Mouse (Mus musculus): Measurements from ENCODE around the gene 2010300C02Rik. TPM values are rescaled to one million over a fixed set of nuclear protein-coding genes. Genes with fewer than 3 reads are reported as not detected.

2010300C02Rik gene
- total RNA-seq, 2 experiments from 2014 or later: 2.9 TPM

DNA sequence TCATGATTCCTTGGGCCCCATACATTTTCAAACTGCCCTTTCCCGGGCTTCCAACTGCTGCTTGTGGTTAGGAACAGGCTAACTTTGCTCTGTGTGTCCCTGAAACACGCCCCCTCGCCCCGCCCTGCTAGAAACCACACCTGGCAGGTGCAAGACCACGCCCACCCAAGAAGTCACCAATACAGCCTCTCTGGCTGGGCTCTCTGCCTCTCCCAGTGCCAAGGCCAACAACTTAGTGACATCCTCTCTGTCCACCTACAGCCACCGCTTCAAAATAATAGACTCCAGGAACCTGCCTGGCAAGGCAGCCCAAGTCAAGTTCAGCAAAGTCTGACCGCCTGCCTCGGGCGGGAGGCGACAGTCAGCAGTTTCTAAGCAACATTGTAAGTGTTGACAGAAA is 53.3 kb downstream of the 2010300C02Rik start:
- no peak for DNase-seq

DNA sequence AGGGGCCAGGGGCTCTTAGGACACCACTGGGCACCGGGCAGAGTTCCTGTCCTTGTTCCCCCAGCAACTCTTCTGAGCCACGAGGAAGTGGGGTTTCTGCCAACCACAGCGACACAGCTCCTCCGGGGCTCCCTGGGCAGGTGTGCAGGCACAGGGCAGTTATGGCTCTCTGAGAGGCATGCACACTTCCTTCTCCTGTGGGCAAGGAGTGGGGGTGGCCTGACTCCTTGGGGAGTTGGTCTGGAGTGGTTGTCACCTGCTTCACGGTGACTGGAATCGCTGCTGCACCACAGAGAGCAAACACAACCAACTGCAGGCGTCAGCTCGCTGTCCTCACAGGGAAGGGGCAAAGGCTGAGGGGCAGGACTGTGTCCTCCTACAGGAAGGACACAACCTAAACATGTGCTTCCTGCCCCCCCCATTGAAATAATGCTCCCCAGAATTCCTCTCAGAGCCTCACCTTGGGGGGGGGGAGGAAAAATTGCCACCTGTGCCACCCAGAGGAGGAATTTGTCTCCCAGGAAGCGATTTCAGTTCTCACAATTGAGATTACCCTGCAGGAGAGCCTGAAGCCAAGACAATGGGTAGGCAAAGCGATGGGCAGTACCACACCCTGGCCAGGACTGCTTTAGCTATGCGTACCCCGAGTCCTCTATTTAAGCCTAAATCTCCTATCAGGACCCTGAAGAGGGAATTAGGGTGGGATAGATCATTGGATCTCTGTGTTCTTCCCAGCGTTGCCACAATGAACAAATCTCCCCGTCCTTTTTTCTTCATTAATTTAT is 54.2 kb downstream of the 2010300C02Rik start:
- no peak for DNase-seq

DNA sequence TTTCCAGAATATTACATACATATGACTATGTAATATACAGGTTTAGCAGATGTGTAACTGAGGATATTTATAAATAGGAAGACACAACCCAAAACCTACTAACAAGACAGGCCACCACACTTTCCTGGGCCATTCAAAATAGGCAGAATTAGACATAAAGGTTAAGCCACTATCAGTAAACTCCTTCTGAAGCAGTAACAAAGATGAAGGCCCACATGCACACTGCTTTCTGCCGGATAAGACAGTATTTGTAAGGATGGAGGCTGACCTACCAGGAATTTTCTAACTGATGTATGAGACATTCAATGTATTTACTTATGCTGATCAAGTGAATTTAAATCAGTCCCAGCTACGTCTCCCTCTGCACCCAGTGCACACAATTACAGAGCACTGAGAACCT is 55.4 kb downstream of the 2010300C02Rik start:
- DNase-seq: no peak

- DNase-seq: no peak
Measured at GRCm38 (mm10) chr1:37663606-37664005, 56.3 kb downstream of the 2010300C02Rik start.

GRCm38 (mm10) chr1:37656017-37656416 is 63.9 kb downstream of the 2010300C02Rik start:
- DNase-seq: no peak

GRCm38 (mm10) chr1:37653992-37654391 is 65.9 kb downstream of the 2010300C02Rik start:
- no peak for DNase-seq

DNA sequence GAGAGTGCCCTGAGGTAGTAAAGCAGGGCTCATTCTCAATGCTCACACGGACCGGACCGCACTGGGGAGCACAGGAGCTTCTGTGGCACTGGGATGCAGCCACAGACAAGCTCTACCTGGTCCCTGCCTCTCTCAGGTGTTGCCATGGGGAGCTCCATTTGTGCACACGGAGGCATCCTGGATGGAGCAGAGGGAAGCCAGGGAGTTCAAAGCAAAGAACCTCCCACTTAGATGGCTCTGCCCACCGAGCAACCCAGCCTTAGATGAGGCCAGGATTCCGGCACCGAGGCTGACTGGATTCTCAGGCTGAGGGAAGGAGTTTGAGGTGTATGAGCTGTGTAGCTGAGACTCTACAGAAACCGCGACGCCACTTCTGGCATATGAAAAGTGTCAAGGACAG is 72.8 kb downstream of the 2010300C02Rik start:
- no peak for DNase-seq

GRCm38 (mm10) chr1:37644501-37644900 is 75.4 kb downstream of the 2010300C02Rik start:
- DNase-seq: no peak

- no peak for DNase-seq
Measured at GRCm38 (mm10) chr1:37643794-37644365, 76.0 kb downstream of the 2010300C02Rik start.

DNA sequence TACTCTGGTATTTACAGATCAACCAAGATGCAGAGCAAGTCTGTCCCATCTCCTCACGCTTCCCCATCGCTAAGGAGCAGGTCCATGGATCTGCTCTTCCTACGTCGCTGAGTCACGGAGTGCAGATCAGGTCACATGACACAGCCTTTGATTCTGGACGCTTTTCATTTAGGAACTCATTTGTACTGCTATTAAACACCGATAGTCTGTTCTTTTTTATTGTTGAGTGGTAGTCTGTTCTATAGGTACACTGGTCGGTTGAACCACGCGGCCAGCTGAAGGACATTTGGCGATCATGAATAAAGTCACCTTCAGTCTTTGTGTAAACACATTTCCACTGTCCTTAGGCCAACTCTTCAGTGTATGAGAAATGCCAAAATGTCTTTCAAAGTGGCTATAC is 78.5 kb downstream of the 2010300C02Rik start:
- no peak for DNase-seq

DNA sequence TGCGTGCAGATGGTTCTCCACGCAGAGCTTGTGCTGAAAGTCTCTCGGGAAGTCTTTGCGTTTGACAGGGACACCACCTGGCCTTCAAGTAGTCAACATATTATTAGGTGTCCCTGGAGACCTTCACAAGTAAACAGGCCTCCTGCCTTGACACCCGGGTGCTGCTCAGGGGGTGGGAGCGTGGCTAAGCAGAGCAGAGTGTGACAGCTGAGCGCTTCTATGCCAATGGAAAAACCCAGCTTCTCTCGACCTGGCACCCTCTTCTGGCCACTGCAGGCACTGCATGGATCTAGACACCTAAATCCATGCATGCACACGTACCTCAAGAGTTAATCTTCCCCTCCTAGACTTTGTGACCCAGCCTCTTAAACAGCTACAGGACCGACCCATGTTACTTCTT is 80.8 kb downstream of the 2010300C02Rik start:
- DNase-seq: peak; percentile 85

DNA sequence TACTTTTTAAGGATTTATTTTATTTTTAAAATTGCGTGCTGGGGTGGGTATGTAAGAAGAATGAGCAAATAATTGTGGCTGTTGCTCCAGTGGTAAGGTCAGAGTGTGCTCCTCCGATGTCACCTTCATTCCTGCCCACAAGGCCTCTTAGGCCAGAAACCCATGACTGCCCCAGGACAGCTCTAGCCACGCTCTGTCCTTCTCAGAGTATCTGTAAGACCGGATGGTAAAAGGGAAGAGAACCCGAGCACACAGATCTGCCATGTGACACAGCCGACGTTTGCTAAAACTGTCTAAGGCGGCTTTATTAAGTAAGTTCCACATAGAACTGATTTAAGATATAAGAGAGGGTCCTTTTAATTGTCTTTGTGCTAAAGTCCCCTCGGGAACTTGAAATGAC is 81.3 kb downstream of the 2010300C02Rik start:
- no peak for DNase-seq

DNA sequence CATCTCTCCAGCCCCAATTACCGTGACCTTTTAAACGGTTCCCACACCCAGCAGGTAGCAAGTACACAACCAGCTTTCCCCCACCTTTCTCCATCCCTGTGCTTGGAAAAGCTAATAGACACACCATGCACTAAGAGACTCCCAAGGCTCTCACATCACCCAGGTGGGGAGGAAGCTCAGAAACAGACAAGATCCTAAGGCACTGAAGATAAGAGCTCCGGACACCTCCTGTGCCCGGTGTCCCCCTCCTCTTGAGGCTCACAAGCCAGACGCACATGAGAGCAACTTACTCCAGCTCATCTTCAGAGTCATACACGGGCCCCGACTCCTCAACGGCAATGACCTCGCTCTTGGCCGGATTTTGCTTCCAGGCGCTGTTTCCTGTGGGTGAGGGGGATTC is 82.3 kb downstream of the 2010300C02Rik start:
- DNase-seq: no peak

DNA sequence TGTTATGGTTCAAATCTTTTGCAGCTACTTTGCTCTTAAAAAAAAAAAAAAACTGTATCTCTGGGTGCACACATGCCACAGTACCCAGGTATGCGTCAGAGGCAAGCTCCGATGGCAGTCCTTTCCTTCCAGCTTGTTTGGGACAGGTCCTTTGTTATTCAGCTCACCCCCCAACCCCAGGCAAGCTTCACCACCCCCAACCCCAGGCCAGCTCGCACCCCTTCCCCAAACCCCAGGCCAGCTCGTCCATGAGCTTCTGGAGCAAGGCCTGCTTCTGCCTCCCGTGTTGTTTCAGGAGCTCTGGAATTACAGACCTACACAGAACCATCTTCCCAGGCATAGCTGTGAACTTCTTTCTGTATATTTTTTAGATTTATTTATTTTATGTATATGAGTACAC is 83.1 kb downstream of the 2010300C02Rik start:
- no peak for DNase-seq

GRCm38 (mm10) chr1:37636169-37636568 is 83.7 kb downstream of the 2010300C02Rik start:
- DNase-seq: peak; percentile 56

DNA sequence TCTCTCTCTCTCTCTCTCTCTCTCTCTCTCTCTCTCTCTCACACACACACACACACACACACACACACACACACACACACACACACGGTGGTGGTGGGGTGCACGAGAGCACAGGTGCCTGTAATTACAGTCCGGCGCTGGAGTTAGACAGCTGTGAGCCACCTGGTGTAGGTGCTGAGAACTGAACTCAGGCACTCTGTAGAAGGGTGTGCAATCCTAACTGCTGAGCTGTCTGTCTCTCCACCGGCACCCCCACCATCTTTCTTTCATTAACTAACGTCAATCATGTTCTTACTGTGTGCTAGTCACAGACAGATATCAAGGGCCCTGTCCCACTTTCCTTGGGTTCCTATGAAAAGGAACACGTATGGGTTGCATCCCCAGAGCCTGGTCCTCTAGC is 84.2 kb downstream of the 2010300C02Rik start:
- no peak for DNase-seq

- DNase-seq: peak; percentile 67
Measured at GRCm38 (mm10) chr1:37634658-37635057, 85.2 kb downstream of the 2010300C02Rik start.

DNA sequence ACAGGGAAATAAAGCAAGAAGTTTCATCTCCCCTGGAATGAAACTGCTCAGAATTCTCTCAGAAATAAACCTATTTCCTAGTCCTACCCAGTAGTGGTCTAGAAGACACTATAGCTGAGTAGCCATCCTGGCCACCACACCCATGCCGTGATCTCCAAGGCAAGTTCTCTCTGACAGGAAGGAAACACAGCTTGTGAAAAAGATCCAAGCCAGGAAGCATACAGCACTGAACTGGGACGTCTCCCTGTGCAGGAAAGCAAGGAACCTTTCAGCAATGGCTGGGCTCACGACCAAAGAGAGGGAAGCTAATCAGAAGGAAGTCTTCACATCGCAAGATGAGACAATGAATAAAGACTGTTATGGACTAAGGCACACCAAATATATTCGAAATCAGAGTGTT is 86.4 kb downstream of the 2010300C02Rik start:
- no peak for DNase-seq

GRCm38 (mm10) chr1:37632425-37632824 is 87.5 kb downstream of the 2010300C02Rik start:
- no peak for DNase-seq

- no peak for DNase-seq
Measured at GRCm38 (mm10) chr1:37631456-37631855, 88.4 kb downstream of the 2010300C02Rik start.

GRCm38 (mm10) chr1:37630412-37631210 is 89.3 kb downstream of the 2010300C02Rik start:
- no peak for DNase-seq

DNA sequence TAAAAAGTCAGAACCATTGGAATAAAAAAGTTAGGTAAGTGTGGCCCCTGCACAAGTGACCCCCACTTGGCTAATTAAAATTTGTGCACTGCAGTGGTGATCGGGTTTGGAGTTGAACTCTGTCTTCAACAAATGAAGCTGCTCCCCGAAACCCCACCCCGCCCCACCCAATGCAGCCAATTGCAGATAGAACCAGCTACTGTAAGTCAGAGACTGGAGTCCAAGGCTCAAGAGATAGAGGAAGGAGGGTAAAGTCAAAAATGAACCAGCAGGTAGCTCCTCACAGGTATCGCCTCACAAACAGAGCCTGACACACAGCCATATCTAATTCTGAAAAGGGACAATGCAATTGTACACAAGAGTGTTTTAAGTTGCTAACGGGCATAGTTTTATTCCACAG is 90.0 kb downstream of the 2010300C02Rik start:
- DNase-seq: no peak

GRCm38 (mm10) chr1:37628749-37629148 is 91.1 kb downstream of the 2010300C02Rik start:
- no peak for DNase-seq

All from adrenal gland, postnatal 10 days (tissue).